Mouse (Mus musculus): ENCODE data around the gene Vars. TPM values are rescaled to one million over a fixed set of nuclear protein-coding genes. Genes with fewer than 3 reads are reported as not detected.
"Not testable (repeated sequence)": the region's sequence is repeated elsewhere in the genome, so short reads cannot be mapped to it uniquely, and the experiment has no call there.

Vars gene
- polyA plus RNA-seq, 1 experiment from 2014 or later: 74.0 TPM

- peak; percentile 17; the same call in 1 of the 2 replicates for TF ChIP-seq CTCF (IDR thresholded peaks at IDR 0.05; ENCODE audit: low read depth)
- Histone ChIP-seq H3K27me3 (replicated peaks; ENCODE audit: control insufficient read depth, insufficient read depth, low read length) (no peaks in the 10 kb centered on the region), H3K4me2 (replicated peaks; ENCODE audit: low read depth) (peak within 1 kb of the TSS; percentile 91), H3K27ac (ENCODE audit: low read depth, low read length) (peak within 1 kb of the TSS; percentile 93), H3K9me3 (ENCODE audit: control insufficient read depth) (no peaks in the 10 kb centered on the region), H3K36me3 (ENCODE audit: control insufficient read depth, insufficient read depth) (peaks cover 17% of the 10 kb centered on the region), H3K4me3 (ENCODE audit: low read depth, low read length) (peak within 1 kb of the TSS; percentile 73), H3K9ac (ENCODE audit: low read depth, low read length) (peak within 1 kb of the TSS; percentile 72), H3K4me1 (replicated peaks; ENCODE audit: control insufficient read depth, insufficient read depth, low read length) (no peaks in the 10 kb centered on the region)
- peak; percentile 87 for ATAC-seq
- WGBS: under 1% methylated on average over 58 of the region's 58 CpGs
Measured at GRCm38 (mm10) chr17:34981690-34982180, 19.1 kb upstream of the Vars start, which contains the start of gene Lsm2. Gene Lsm2, plus strand, starts transcription at chr17:34981862.

- no peaks in the 10 kb centered on the region for H3K4me1 ChIP-seq (replicated peaks; ENCODE audit: control insufficient read depth, insufficient read depth, low read length)
- H3K27ac ChIP-seq (ENCODE audit: low read depth, low read length): peak overlapping the region; percentile 93
- no peaks in the 10 kb centered on the region for H3K9me3 ChIP-seq (ENCODE audit: control insufficient read depth)
- H3K27me3 ChIP-seq (replicated peaks; ENCODE audit: control insufficient read depth, insufficient read depth, low read length): no peaks in the 10 kb centered on the region
- H3K4me3 ChIP-seq (ENCODE audit: low read depth, low read length): peak overlapping the region; percentile 73
- H3K4me2 ChIP-seq (replicated peaks; ENCODE audit: low read depth): peak overlapping the region; percentile 91
- no peak for TF ChIP-seq CTCF (IDR thresholded peaks at IDR 0.05; ENCODE audit: low read depth)
- peak overlapping the region; percentile 72 for H3K9ac ChIP-seq (ENCODE audit: low read depth, low read length)
- under 1% methylated on average over 15 of the region's 15 CpGs for WGBS
- peaks cover 17% of the 10 kb centered on the region for H3K36me3 ChIP-seq (ENCODE audit: control insufficient read depth, insufficient read depth)
- peak; percentile 8; the same call in 1 of the 2 replicates for ATAC-seq
Measured at GRCm38 (mm10) chr17:34982328-34982727, 18.5 kb upstream of the Vars start.

- no peaks in the 10 kb centered on the region for H3K9me3 ChIP-seq (ENCODE audit: control insufficient read depth)
- no peak overlapping the region for H3K4me2 ChIP-seq (replicated peaks; ENCODE audit: low read depth)
- peaks cover 17% of the 10 kb centered on the region for H3K36me3 ChIP-seq (ENCODE audit: control insufficient read depth, insufficient read depth)
- no peak for ATAC-seq
- H3K27ac ChIP-seq (ENCODE audit: low read depth, low read length): no peak overlapping the region
- H3K27me3 ChIP-seq (replicated peaks; ENCODE audit: control insufficient read depth, insufficient read depth, low read length): no peaks in the 10 kb centered on the region
- TF ChIP-seq CTCF (IDR thresholded peaks at IDR 0.05; ENCODE audit: low read depth): peak; percentile 82
- no peak overlapping the region for H3K4me3 ChIP-seq (ENCODE audit: low read depth, low read length)
- H3K9ac ChIP-seq (ENCODE audit: low read depth, low read length): no peak overlapping the region
- H3K4me1 ChIP-seq (replicated peaks; ENCODE audit: control insufficient read depth, insufficient read depth, low read length): no peaks in the 10 kb centered on the region
- WGBS: 69% methylated on average over 2 of the region's 2 CpGs
Measured at GRCm38 (mm10) chr17:34984218-34984617, 16.6 kb upstream of the Vars start.

GRCm38 (mm10) chr17:34994751-34995150 lies 6.0 kb upstream of the Vars start:
- Histone ChIP-seq H3K4me1 (replicated peaks; ENCODE audit: control insufficient read depth, insufficient read depth, low read length) (peaks cover 8% of the 10 kb centered on the region; the same call in 1 of the 2 replicates), H3K4me3 (ENCODE audit: low read depth, low read length) (no peak overlapping the region), H3K9ac (ENCODE audit: low read depth, low read length) (no peak overlapping the region), H3K36me3 (ENCODE audit: control insufficient read depth, insufficient read depth) (peaks cover 3% of the 10 kb centered on the region; the same call in 1 of the 2 replicates), H3K9me3 (ENCODE audit: control insufficient read depth) (no peaks in the 10 kb centered on the region), H3K27me3 (replicated peaks; ENCODE audit: control insufficient read depth, insufficient read depth, low read length) (no peaks in the 10 kb centered on the region), H3K4me2 (replicated peaks; ENCODE audit: low read depth) (no peak overlapping the region), H3K27ac (ENCODE audit: low read depth, low read length) (no peak overlapping the region)
- no peak for ATAC-seq
- no peak for TF ChIP-seq CTCF (IDR thresholded peaks at IDR 0.05; ENCODE audit: low read depth)

- H3K9me3 ChIP-seq (ENCODE audit: control insufficient read depth); H3K27me3 ChIP-seq (replicated peaks; ENCODE audit: control insufficient read depth, insufficient read depth, low read length); ATAC-seq; H3K9ac ChIP-seq (ENCODE audit: low read depth, low read length); H3K27ac ChIP-seq (ENCODE audit: low read depth, low read length); H3K36me3 ChIP-seq (ENCODE audit: control insufficient read depth, insufficient read depth); H3K4me1 ChIP-seq (replicated peaks; ENCODE audit: control insufficient read depth, insufficient read depth, low read length); H3K4me2 ChIP-seq (replicated peaks; ENCODE audit: low read depth); H3K4me3 ChIP-seq (ENCODE audit: low read depth, low read length): not testable (repeated sequence)
- 63% methylated on average over 4 of the region's 4 CpGs for WGBS
- peak; percentile 26 for TF ChIP-seq CTCF (IDR thresholded peaks at IDR 0.05; ENCODE audit: low read depth)
Measured at GRCm38 (mm10) chr17:34995192-34995591, 5.6 kb upstream of the Vars start.

GRCm38 (mm10) chr17:34995927-34996326 lies 4.9 kb upstream of the Vars start:
- H3K27ac ChIP-seq (ENCODE audit: low read depth, low read length); H3K4me2 ChIP-seq (replicated peaks; ENCODE audit: low read depth); H3K9me3 ChIP-seq (ENCODE audit: control insufficient read depth); H3K4me1 ChIP-seq (replicated peaks; ENCODE audit: control insufficient read depth, insufficient read depth, low read length); ATAC-seq; H3K36me3 ChIP-seq (ENCODE audit: control insufficient read depth, insufficient read depth); H3K9ac ChIP-seq (ENCODE audit: low read depth, low read length); H3K4me3 ChIP-seq (ENCODE audit: low read depth, low read length); H3K27me3 ChIP-seq (replicated peaks; ENCODE audit: control insufficient read depth, insufficient read depth, low read length): not testable (repeated sequence)
- 95% methylated on average over 4 of the region's 4 CpGs for WGBS

Data from intestine, postnatal 0 days (tissue).